Mouse (Mus musculus) C2C12 (cell line): ENCODE data around the gene Ihh.

Experiments
- CTCF ChIP-seq: IDR thresholded peaks from one replicate; pipeline ENCODE4 v1.5.1; 2011; ENCODE audit not compliant: control insufficient read depth, insufficient read depth, insufficient read length
- FOSL1 ChIP-seq: IDR thresholded peaks from one replicate; pipeline ENCODE4 v1.8.0; 2011; ENCODE audit warnings: mild to moderate bottlenecking, low read length; ENCODE audit not compliant: poor library complexity, insufficient read depth, severe bottlenecking
- MAX ChIP-seq: IDR thresholded peaks from one replicate; pipeline ENCODE4 v1.6.1; 2011; ENCODE audit warnings: mild to moderate bottlenecking, control low read depth
- MYOD1 ChIP-seq: IDR thresholded peaks from one replicate; pipeline ENCODE4 v1.6.1; 2011; ENCODE audit warnings: low read depth; ENCODE audit not compliant: control insufficient read depth, insufficient read length

DNA sequence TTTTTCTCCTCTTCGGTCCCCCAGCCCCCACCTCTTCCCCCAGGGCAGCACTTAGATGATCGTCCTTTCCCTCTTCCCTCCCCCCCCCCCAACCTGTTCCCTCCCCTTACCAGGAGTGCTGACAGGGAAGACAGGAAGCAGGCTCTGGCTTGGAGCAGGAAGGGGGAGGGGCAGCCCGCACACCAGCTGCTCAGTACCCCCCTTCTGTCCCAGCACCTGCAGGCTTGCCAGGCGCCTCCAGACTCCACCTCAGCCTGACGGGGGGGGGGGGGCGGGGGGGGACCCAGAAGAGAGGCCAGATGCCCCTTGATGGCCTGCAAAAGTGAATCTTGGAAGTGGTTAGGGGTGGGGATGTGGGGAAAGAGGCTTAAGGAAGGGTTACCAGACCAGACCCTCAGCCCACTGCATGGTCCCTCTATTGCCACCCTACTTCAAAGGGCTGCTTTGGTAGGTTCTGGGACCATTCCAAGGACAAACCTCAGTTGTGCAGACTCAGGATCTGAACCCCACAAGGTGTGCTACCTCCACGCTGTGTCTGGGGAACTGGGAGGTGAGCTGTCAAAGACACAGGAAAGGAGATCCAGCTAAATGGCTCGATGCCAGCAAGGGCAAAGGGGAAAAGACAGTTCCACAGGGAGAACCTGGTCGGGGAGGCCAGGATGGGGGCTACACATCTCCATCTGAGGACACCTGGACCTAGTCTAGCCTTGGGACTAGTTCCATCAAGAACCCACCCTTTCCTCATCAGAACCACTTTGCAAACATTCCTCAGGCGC lies 52.6 kb downstream of the Ihh start:
- TF ChIP-seq CTCF (no peak), FOSL1 (no peak), MYOD1 (no peak), MAX (no peak)
